Mouse (Mus musculus) ovary, postnatal 10 days (tissue): ENCODE data around the gene Rab15.

Experiments
- DNase-seq: peaks from one replicate; pipeline ENCODE4 v3.0.0; 2022; ENCODE audit warnings: low spot score

Gene Rab15

GRCm38 (mm10) chr12:76778305-76779083 is 44.2 kb downstream of the Rab15 start:
- no peak for DNase-seq

GRCm38 (mm10) chr12:76777845-76778244 is 44.9 kb downstream of the Rab15 start:
- no peak for DNase-seq

- no peak for DNase-seq
Measured at GRCm38 (mm10) chr12:76776898-76777297, 45.8 kb downstream of the Rab15 start.

DNA sequence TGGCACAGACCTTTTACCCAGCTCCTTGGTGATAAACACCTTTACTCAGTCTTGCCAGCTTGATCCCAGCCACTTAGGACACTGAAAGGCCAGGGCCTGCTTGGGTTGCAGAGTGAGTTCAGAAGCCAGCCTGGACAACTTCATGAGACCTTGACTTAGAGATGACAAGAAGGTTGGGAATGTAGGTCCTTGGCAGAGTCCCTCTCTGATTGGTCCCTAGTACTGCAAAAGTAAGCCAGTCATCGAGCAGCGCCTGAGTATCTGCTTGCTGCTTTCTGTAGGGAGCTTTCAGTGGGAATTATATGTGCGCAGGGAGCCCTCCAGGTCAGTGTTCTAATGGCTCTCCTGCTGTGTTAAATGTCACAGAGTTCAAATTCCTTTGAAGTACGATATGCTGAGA is 47.6 kb downstream of the Rab15 start:
- DNase-seq: no peak

DNA sequence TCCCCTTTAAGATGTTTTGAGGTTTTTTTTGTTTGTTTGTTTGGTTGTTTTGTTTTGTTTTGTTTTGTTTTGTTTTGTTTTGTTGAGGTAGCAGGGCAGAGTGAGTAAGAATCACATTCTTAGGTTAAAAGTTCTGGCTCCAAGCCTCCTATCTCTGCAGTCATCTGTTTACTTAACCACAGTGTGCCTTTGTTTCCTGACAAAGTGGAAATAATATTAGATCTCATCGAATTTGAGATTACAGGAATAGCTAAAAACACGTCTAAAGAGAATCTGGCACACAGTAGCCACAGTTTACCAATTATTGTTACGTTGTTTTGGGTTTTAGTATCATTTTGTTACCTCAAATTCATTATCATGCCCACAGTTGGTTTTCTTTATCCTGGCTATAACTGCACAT is 48.1 kb downstream of the Rab15 start:
- no peak for DNase-seq

DNA sequence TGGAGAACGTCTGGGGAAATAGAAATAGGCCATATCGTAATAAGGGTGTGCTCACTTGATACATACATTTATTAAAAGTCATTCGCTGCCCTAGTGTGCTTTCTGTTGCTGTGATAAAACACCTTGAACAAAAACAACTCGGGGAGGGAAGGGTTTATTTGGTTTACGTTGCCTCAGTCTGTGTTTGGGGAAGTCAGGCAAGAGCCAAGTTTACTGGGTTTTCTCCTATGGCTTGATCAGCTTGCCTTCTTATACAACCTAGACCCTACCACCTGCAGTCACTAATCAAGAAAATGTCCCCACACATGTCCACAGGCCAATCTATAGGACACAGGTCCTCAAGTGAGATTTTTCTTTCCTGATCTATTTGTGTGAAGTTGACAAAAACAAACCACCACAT is 51.2 kb downstream of the Rab15 start:
- DNase-seq: no peak

DNA sequence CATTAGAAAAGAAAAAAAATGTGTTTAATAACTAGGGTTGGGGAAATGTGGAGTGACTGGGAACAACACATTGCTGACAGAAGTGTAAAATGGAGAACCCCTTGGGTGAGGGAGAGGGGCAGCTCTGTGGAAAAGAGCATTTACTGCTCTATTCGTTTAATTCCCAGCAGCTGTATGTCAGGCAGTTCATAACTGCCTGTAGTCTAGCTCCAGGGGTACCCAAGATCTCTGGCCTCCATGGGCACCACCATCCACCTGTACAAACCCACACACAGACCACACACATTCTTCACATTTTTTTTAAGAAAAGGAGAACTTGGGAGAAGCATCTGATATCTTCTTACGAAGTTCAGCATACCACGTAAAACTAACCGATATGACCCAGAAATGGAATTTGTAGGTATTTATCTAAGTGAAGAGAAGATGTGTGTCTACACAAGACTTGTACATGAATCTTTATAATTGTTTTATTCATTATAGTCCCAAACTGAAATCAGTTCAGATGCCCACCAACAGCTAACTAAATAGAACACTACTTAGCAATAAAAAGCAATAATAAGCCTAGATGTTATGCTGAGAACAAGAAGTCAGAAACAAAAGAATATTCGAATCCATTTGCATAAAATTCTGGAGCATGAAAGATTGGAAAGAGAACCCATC is 51.7 kb downstream of the Rab15 start:
- no peak for DNase-seq

- no peak for DNase-seq
Measured at GRCm38 (mm10) chr12:76765901-76766630, 56.6 kb downstream of the Rab15 start.

DNA sequence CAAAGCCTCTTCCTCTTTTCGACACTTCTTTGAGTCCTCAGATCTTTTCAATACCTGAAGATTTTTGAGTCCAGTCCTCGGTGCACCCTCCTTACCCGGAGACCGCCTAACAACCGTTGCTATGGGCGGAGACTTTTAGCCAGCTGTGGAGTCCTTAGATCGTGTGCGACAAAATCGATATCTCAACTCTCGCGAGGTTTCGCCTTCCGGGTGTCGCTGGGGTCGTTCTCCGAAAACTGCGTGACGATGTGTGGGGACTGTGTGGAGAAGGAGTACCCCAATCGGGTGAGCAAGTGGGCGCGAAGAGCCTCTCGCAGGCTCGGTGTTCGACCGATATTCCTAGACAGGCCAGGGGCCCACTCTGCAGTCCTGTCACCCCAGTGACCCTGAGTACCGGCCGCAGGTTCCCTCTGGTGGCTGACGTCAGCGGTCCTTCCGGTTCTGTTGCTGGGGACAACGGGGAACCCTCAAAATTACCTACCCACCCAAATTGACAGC is 57.3 kb downstream of the Rab15 start, which contains the start of the genes Churc1 and Fntb:
Churc1 (plus strand) TSS at position 185 of the 498 bp plus-strand sequence.
Fntb (plus strand) TSS at position 236 of the 498 bp plus-strand sequence.
- peak; percentile 72 for DNase-seq

DNA sequence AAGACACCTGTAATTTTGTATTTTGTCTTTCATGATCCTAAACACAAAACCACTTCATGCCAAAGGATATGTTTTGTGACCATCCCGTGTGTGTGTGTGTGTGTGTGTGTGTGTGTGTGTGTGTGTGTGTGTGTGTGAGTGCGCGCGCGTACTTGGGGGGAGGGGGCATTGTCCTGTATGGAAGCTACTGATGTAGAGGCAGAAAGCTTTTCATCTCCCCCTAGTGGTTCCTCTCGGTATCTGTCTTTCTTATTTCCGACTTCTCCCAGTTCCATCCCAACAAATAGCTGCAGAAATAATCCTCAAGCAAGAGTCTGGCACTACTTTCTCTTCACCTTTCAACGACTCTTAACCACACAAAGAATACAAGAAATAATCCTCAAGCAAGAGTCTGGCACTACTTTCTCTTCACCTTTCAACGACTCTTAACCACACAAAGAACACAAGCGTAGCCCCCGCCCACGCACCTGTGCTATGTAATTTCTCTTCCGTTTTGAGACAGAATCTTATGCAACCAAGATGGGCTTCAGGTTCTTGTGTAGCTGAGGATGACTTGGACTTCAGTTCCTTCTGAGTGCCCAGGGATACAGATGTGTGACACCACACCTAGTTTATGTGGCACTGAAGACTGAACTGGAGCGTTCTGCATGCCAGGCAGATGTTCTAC is 69.9 kb downstream of the Rab15 start:
- no peak for DNase-seq

- DNase-seq: no peak
Measured at GRCm38 (mm10) chr12:76750866-76751459, 71.7 kb downstream of the Rab15 start.
